Mouse (Mus musculus) cerebellum, adult 2 months (tissue): ENCODE measurements around the gene Gm3043. TPM values are rescaled to one million over a fixed set of nuclear protein-coding genes. Genes with fewer than 3 reads are reported as not detected.
"Not testable (repeated sequence)": the region's sequence is repeated elsewhere in the genome, so short reads cannot be mapped to it uniquely, and the experiment has no call there.

ENCODE experiments used
- DNase-seq, 2 experiments: peaks; one replicate each; pipeline ENCODE4 v3.0.0; 2021
- H3K27ac ChIP-seq: fragments of 200-500 bp; 2 replicates; pipeline ENCODE4 v1.5.1; 2012; ENCODE audit warnings: low read length, control low read depth, inconsistent platforms; ENCODE audit not compliant: insufficient read depth
- H3K27me3 ChIP-seq: fragments of 200-500 bp; 2 replicates; pipeline ENCODE4 v1.6.1; 2012; ENCODE audit warnings: inconsistent platforms, mild to moderate bottlenecking, low read length, moderate library complexity; ENCODE audit not compliant: control insufficient read depth, insufficient read depth
- H3K4me1 ChIP-seq: fragments of 200-500 bp; 2 replicates; pipeline ENCODE4 v1.6.1; 2011; ENCODE audit warnings: low read length; ENCODE audit not compliant: control insufficient read depth, insufficient read depth
- H3K4me3 ChIP-seq: fragments of 200-500 bp; replicated peaks from 2 replicates; pipeline ENCODE3; 2011; ENCODE audit warnings: mild to moderate bottlenecking, low read depth, low read length, control low read depth; ENCODE audit not compliant: insufficient read depth
- WGBS: fragments of 180-500 bp; shearing (Covaris S2); methylation state at CpG from one replicate; pipeline ENCODE4 v1.1.7; 2018; 5-methylcytosine and 5-hydroxymethylcytosine counted together
- polyA plus RNA-seq: library from polyadenylated mRNA; depleted of rRNA; stranded (reverse); fragments of >200 nt; gene quantifications from 2 replicates; pipeline ENCODE4 v1.2.3, GENCODE M21; 2012; rRNA removed

The Gm3043 gene
- polyA plus RNA-seq: not detected in 2 replicates

- not testable (repeated sequence) for H3K4me3 ChIP-seq, DNase-seq, H3K27ac ChIP-seq, H3K4me1 ChIP-seq, H3K27me3 ChIP-seq
- no CpG with 5 or more reads among the region's 3 CpGs for WGBS
Measured at GRCm38 (mm10) chr14:3688483-3688882, at the start of gene Gm3043. Gm3043 (plus strand) TSS chr14:3688783.

GRCm38 (mm10) chr14:3651730-3652129 lies 36.9 kb upstream of the Gm3043 start, which contains the start of gene Gm3020:
Gm3020 (plus strand) TSS chr14:3652030.
- not testable (repeated sequence) for H3K27ac ChIP-seq, H3K4me3 ChIP-seq, H3K4me1 ChIP-seq, DNase-seq, H3K27me3 ChIP-seq
- WGBS: no CpG with 5 or more reads among the region's 32 CpGs

Other genes with a start within 250 kb of the Gm3043 start
- gene Gm10408, start 239.4 kb upstream of the Gm3043 start, polyA plus RNA-seq: not detected in 2 replicates
- gene Gm3012, start 54.3 kb upstream of the Gm3043 start, polyA plus RNA-seq: not detected in 2 replicates
- gene Gm3020, start 36.8 kb upstream of the Gm3043 start, polyA plus RNA-seq: 1.9 and 3.3 TPM in 2 replicates
- gene Gm3002, start 121.3 kb downstream of the Gm3043 start, polyA plus RNA-seq: 0.87 and 1.2 TPM in 2 replicates
- not detected in 2 replicates for gene Gm3033, start 157.5 kb downstream of the Gm3043 start, polyA plus RNA-seq
- 0.21 TPM in 1 of 2 replicates, not detected in the other for gene Gm2916, start 195.4 kb downstream of the Gm3043 start, polyA plus RNA-seq
- 0.24 TPM in 1 of 2 replicates, not detected in the other for gene Gm3029, start 243.0 kb downstream of the Gm3043 start, polyA plus RNA-seq